Mouse (Mus musculus): ENCODE data around the gene Atp1a1.
A peak's percentile ranks its signal among the peaks of the same experiment; 100 is the strongest.

Atp1a1 gene

DNA sequence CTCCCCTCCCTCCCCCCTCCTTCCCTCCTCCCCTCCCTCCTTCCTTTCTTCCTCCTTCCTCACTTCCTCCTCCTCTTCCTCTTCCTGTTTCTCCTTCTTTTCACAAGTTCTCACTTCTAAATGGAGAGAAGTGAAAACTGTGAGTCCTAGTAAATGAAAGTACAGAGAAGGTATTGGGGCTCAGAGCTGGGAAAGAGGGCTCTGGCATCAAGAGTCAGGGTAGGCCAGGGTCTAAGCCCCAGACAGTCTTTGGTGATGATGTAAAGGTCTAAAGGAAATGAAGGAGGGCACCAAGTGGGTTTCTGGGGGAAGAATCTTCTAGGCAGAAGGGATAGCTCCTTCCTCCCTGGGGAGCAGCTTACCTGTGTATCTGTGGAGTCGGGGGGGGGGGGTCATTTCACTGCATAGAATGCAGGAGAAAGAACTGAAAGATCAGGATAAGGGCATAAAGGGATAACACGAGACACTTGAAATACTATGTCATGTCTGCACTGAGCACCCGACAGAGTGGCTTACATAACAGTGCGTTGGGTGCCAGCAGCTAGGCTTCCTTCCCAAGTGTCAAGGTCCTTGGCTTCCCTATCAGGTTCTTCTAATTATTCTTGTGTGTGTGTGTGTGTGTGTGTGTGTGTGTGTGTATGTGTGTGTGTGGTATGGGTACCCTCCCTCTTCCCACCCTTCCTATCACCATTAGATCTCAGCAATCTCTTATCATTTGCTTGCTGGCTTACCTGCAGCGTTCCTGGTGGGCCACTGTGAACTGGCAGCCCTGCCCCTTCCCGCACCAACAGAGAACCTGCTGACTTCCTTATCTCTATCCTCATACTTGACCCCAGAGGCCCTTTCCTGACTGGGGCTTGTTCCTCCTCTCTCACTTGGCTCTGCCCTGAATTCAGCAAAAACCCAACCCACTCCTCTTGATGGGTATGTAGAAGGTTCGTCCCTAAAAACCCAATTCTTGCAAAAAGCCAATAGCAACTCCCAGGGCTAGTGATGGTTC lies 51.6 kb downstream of the Atp1a1 start:
- DNase-seq (ENCODE audit: low spot score), result peak; percentile 31

DNA sequence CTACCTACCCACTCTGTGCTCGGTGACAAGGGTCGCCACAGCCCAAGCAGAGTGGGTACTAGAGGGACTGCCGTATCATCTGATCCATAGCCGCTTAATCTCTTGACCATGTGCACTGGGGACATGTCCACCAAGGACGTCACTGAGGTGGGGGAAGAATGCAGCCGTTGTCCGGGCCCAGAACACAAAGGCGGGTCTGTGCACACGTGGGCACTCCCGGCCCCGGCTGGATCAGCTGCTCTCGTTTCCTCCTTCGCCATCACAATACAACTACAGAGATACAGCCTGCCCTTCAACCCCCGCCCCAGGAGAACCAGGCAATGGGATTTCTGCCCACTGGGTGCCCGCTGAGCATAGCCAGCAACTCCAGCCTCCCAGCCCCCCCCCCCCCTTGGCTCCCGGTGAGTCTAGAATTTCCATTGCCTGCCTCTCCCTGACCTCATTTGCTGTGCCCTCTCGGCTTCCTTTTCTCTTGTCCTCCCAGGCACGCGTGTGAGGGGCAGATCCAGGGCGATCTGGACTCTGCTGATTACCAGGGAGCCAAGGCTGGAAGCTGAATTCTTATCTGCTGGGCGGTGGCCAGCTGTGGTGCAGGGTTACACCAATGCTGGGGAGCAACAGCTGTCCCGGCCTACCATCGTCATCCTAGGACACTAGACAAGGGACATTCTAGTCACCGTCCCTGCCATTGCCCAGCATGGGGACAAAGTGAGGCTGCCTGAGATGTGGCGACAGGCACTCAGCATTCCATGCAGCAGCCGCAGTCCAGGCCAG lies 52.8 kb downstream of the Atp1a1 start:
- peak; percentile 64 for DNase-seq (ENCODE audit: low spot score)

DNA sequence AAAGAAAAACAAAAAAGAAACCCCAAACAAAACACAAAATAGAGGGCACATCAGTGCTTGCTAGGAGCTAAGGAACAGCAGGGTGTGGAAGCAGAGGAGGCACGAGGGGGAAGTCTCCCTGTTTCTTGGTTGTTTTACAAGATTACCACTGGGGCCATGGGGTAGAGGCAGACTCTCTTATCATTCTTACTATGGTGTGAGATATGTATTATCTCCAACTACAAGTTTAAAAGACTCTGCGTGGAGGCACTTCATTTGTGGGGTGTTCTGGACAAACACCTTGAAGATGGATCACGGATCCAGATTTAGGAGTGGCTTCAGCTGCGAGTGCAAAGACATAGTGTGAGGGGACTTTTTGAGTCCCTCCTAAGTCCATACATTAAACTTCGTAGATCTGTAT lies 54.7 kb downstream of the Atp1a1 start:
- DNase-seq (ENCODE audit: low spot score), result no peak

DNA sequence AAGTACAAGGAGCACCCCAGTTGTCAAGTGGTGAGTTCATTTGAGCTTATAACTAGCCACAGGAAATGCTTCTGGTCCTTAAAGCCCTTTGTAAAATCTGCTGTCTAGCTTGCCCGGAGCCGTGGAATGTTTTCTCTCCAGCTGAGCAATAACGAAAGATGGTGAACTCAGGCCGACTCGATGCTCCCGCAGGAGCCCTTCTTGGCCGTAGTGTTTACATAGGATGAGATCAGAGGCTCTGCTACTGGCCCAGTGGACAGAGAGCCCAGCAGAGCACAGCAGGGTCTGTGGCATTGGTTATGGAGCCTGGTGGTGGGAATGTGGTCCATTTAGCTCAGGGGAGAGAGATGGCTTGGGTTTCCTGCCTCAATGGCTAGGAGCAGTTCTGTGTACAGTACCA lies 60.4 kb downstream of the Atp1a1 start:
- DNase-seq (ENCODE audit: low spot score), result no peak

DNA sequence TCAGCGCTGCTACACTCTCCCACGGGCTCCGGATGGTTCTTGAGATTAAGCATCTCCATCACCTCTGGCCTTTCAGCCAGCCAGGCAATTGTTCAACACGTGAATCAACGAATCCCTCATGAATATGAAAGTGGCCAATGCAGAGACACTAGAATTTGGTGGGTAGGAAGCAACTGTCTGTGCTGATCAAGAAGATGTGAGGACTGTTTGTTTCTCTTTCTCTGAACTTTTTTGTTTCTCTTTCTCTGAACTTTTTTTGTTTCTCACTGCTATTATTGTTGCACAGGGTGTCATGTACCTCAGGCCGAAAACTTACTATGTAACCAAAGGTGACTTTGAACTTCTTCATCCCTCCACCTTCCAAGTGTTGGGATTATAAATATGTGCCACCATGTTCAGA lies 62.9 kb downstream of the Atp1a1 start:
- no peak for DNase-seq (ENCODE audit: low spot score)

DNA sequence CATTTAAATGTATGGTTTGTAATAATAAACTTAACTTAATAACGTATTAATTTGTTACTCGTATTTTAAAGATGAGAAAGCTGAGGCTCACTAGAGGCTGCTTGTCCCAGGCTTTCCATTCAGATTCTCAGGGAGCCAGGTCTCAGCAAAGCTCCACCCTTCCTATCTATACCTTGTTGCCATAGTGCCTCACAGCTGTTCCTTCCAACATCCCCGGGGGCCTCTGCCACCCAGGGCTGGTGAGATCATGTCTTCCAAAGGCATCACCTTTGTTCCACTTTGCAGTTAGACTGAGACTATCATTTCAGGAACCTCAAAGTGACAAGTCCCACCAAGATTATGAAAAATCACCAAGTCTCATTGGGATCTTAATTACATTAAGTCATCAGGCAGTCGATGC lies 63.9 kb downstream of the Atp1a1 start:
- no peak for DNase-seq (ENCODE audit: low spot score)

DNA sequence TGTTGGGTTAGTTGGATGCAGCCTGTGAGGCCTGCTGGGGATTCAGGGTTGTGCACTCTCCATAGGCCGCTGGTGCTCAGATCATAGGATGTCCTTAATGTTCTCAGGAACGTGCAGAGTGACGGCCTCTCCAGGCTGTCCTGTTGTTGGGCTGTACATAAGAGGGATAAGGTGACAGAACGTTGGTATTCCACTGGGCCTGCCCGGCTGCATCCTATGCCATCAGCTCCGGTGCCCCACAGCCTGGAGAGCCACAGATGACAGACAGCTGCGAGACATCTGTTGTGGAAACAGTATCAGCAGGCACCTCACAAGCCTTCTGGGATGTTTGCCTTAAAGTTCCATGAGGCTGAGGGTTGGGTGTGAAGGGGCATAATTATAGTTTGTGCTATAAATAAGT lies 68.2 kb downstream of the Atp1a1 start:
- no peak for DNase-seq (ENCODE audit: low spot score)

DNA sequence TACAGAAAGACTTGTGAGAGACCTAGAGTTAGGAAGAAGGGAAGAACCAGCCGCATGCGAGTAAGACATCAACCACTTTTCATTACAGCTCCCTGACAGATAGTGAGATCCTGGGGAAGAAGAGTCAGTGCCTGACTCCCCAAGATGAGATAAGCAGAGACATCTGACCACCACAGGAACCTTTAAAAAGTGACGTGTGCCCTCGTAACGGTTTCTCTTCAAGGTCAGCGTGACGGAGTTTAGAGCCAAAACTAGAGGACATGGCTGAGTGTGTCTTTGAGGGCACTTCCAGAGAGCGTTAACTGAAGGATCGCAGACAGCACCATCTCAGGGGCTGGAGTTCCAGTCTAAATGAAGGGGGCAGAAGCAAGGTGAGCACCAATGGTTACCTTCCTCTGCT lies 70.2 kb downstream of the Atp1a1 start:
- DNase-seq (ENCODE audit: low spot score), result no peak

DNA sequence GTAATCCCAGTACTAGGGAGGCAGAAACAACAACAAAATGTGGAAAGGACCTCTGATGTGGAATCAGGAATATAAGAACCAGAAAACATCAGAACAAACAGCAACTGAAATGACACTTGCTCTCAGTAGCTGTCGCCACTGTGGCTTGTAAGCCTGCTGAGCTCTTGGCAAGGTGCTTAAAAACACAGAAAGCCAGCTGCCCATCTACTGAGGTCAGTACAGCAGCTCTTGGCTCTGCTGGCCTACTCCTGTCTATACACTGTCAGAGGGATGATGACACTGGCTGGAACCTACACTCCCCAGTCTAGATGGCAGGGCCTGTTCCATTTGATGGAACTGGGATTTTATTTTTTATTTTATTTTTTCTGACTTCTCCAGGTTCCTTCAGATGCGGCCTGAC lies 71.1 kb downstream of the Atp1a1 start:
- DNase-seq (ENCODE audit: low spot score), result no peak

DNA sequence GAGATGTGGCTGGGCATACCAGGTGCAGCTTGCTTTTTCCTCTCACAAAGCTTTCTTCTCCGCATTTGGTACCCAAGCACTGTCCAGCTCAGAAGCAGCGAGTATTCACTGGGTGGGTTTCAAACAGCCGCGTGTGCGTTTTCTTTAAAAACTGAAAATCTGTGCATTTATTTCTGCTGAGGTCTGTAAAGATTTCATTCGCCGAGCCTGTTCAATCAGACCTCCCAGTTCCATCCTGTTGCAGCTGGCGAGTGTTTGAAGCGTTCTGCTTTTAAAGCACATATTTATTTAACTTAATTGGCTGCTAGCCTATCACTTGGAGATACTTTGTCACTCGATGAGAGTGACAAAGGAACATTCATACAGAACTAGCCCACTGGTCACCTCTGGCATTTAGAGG lies 73.6 kb downstream of the Atp1a1 start:
- no peak for DNase-seq (ENCODE audit: low spot score)

DNA sequence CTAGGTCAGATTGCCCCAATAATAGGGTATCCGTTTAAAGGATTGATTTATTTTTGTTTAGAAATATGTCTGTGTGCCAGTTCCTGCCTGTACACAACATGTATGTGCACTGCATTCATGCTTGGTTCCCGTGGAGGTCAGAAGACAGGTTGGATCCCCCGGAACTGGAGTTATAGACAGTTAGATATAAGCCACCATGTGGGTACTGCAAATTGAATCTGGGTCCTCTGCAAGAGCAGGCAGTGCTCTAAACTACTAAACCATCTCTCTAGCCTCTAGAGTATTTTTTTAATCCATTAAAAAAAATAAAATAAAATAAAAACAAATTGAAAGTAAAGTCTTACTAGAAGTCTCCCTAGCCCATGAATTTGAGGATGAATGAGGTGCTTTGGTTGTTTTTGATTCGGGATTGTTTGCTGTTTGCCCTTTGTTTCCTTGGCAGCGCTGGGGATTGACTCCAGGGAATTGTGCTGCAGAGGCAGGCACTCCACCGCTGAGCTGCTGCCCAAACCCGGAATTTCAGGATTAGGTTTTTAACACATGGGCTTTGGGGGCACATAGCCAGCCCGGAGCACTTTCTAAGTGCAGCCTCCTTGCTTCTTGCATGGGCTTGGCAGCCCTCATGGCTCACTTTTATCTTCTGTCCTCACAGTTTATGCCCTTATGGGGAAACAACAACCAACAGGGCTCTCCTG lies 75.4 kb downstream of the Atp1a1 start:
- DNase-seq (ENCODE audit: low spot score), result no peak

DNA sequence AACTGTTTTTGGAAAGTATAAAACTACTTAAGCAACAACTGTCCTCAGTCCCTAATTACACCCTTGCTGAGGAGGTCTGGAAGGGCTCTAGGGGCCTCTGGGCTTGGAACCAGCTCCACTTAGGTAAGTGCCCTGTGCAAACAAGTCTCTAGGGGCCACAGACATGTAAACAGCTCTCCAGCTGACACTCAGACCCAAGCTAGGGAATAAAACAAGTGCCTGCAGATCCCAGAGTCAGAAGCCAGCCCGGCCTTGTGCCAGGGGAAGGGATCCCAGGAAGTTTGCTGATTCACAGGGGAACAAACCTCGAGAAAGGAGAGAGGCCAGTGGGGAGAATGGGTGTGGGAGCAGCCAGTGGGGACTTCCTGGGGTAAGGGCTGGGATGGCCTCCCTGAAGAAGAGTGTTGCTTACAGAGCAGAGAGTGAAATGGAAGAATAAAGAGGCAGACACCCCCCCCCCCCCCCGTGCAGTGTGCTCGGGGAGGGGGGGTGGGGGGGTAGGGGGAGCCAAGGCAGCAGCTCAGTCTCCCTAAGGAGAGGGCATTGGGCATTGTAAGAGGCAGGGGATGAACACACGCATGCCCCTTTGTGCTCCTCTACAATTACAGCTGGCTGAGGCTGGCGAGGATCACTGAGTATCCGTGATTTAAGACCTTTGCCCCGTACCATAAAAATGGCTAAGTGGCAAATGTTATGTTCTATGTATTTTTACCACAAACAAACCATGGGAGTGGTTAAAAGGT lies 76.2 kb downstream of the Atp1a1 start:
- DNase-seq (ENCODE audit: low spot score), result peak; percentile 81

DNA sequence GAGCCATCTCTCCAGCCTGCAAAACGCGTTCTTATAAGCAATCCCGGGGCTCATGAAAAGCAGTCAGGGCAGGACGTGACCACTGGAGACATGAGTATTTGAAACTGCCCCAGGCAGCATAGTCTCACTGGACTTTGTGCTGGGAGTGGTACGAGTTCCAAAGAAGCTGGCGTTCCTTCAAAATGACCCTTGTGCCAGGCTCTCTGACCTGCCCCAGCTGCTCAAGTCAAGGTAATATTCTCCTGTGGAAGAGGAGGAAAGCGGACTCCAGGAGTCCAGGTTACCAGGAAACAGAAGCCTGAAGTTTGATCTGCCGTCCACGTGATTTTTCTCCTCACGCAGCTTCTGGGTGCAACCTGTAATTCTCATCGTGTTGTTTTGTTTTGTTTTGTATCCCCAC lies 77.9 kb downstream of the Atp1a1 start:
- DNase-seq (ENCODE audit: low spot score), result no peak
